Mouse (Mus musculus) liver, postnatal 0 days (tissue): ENCODE measurements at regions not wholly inside any gene's neighbourhood (a gene's known extent, or its start where the extent isn't known, plus 50 kb on each side); places are given as distances from the start of the nearest gene placed in this dataset.
"Not testable (repeated sequence)": the region's sequence is repeated elsewhere in the genome, so short reads cannot be mapped to it uniquely, and the experiment has no call there.

Experiments
- ATAC-seq: fragments of 200-750 bp; cut with Nextera tagmentation; 2 replicates; pipeline ENCODE4 v1.8.0; 2017; ENCODE audit warnings: mild to moderate bottlenecking, moderate library complexity
- DNase-seq: peaks from one replicate; pipeline ENCODE4 v3.0.0-alpha.2; 2016
- H3K27ac ChIP-seq: fragments of 300-500 bp; sonication (generic); 2 replicates; pipeline ENCODE4 v1.5.1; 2014; ENCODE audit warnings: antibody characterized with exemption, moderate library complexity, mild to moderate bottlenecking, low read depth
- H3K27me3 ChIP-seq: fragments of 300-500 bp; sonication (generic); 2 replicates; pipeline ENCODE4 v1.6.1; 2014; ENCODE audit warnings: low read length, control low read depth, mixed read lengths; ENCODE audit not compliant: insufficient read depth
- H3K36me3 ChIP-seq: fragments of 300-500 bp; sonication (generic); replicated peaks from 2 replicates; pipeline ENCODE4 v1.6.1; 2014; ENCODE audit warnings: mild to moderate bottlenecking, control low read depth, low read length, moderate library complexity, mixed read lengths; ENCODE audit not compliant: insufficient read depth
- H3K4me1 ChIP-seq: fragments of 300-500 bp; sonication (generic); 2 replicates; pipeline ENCODE4 v1.6.1; 2014; ENCODE audit warnings: antibody characterized with exemption, mild to moderate bottlenecking, control low read depth; ENCODE audit not compliant: insufficient read depth
- H3K4me2 ChIP-seq: fragments of 300-500 bp; sonication (generic); 2 replicates; pipeline ENCODE4 v1.6.1; 2014; ENCODE audit warnings: low read depth, mild to moderate bottlenecking, low read length, moderate library complexity, mixed read lengths
- H3K4me3 ChIP-seq: fragments of 300-500 bp; sonication (generic); 2 replicates; pipeline ENCODE4 v1.5.1; 2014; ENCODE audit warnings: low read depth, low read length
- H3K9ac ChIP-seq: fragments of 300-500 bp; sonication (generic); replicated peaks from 2 replicates; pipeline ENCODE4 v1.6.1; 2014; ENCODE audit warnings: mild to moderate bottlenecking, moderate library complexity
- H3K9me3 ChIP-seq: fragments of 300-500 bp; sonication (generic); 2 replicates; pipeline ENCODE4 v1.6.1; 2016; ENCODE audit warnings: mild to moderate bottlenecking, control low read depth, low read length, mixed read lengths
- CTCF ChIP-seq: sonication (generic); IDR thresholded peaks from 2 replicates; pipeline ENCODE4 v1.5.1; 2016; ENCODE audit warnings: antibody characterized with exemption, low read depth
- EP300 ChIP-seq: IDR thresholded peaks from 2 replicates; pipeline ENCODE4 v1.6.1; 2016; ENCODE audit warnings: antibody characterized with exemption, low read depth, mild to moderate bottlenecking
- WGBS: fragments of 180-500 bp; shearing (Covaris S2); extraction: QIAGEN DNeasy Blood & Tissue Kit; methylation state at CpG from one replicate; pipeline ENCODE4 v1.1.7; 2014; ENCODE audit not compliant: insufficient replicate concordance; 5-methylcytosine and 5-hydroxymethylcytosine counted together

DNA sequence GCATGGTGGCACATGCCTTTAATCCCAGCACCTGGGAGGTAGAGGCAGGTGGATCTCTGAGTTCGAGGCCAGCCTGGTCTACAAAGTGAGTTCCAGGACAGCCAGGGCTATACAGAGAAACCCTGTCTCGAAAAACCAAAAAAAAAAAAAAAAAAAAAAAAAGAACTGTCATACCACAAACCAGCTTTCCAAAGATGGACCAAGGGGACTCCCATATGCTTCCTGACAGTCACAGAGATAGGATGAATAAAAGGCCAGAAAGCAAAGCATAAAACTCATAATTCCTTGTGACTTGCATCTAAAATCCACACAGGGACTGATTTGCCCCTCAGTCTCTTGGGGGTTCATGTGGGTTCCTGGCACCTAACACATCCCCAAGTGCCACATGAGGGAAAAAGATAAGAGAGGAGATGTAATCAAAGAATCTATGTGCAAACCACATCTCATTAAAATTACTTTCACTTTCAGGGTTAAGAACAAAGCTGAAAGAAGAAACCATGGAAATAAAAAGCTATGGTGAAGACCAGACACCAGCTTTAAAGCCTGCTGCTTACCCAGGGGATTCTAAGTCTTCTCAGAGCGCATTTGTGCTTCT lies 241.4 kb downstream of the Pten start:
- no peak overlapping the region for H3K4me3 ChIP-seq
- H3K27me3 ChIP-seq, result no peaks in the 10 kb centered on the region
- WGBS, result 73% methylated on average over 2 of the region's 3 CpGs

DNA sequence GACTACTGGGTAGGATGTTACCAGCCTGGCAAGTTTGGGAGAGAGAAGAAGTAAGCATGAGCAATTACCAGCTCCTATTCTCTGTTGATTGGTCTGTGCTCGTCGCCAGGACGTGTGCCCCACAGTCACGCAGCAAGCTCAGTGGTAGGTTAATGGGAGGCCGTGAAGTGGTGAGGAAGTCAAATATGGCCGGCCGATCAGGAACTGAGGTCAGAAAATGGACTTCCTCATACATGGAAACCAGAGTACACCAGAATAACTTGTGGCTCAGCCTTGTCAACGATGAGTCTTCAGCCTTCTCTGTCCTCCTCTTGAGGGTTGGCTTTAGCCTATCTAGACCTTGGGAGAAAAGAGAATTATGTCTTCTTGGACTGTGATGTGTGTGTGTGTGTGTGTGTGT lies 250.3 kb downstream of the Pten start:
- no peak overlapping the region for H3K4me3 ChIP-seq
- TF ChIP-seq EP300 (no peak), CTCF (no peak)
- H3K27ac ChIP-seq, result no peak overlapping the region
- DNase-seq (no peak), ATAC-seq (no peak)
- no peaks in the 10 kb centered on the region for H3K9me3 ChIP-seq
- no peaks in the 10 kb centered on the region for H3K27me3 ChIP-seq
- no peak overlapping the region for H3K9ac ChIP-seq
- no peaks in the 10 kb centered on the region for H3K36me3 ChIP-seq
- no peaks in the 10 kb centered on the region for H3K4me1 ChIP-seq
- H3K4me2 ChIP-seq, result no peak overlapping the region
- 71% methylated on average over 8 of the region's 8 CpGs for WGBS

More for the DNA sequence above, 241.4 kb downstream of the Pten start:
- no peak for ATAC-seq
- H3K9me3 ChIP-seq, result no peaks in the 10 kb centered on the region
- H3K9ac ChIP-seq, result no peak overlapping the region
- H3K36me3 ChIP-seq, result no peaks in the 10 kb centered on the region
- no peak overlapping the region for H3K27ac ChIP-seq
- no peak for DNase-seq
- H3K4me2 ChIP-seq, result no peak overlapping the region
- TF ChIP-seq CTCF (no peak), EP300 (no peak)
- no peaks in the 10 kb centered on the region for H3K4me1 ChIP-seq

DNA sequence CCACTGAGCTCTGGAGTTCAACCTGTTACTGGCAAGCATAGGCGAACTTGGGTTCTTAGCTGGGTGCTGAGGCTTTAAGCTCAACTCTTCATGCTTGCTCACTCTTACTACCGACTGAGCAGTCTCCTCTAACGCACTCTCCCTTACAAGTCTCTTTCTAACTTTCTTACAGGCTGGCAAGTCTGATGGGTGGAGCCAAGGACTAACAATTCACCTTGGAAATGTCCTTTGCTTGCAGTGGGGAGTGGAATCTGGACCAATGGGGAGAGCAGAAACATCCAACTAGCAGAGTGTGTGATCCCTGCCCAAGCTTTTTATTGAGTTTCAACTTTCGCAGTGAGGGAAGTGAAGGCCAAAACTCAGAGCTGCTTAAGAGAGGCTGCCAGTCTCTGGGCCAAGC lies 250.8 kb downstream of the Pten start:
- H3K4me3 ChIP-seq, result no peak overlapping the region
- TF ChIP-seq EP300 (no peak), CTCF (no peak)
- DNase-seq (no peak), ATAC-seq (no peak)
- no peak overlapping the region for H3K9ac ChIP-seq
- no peak overlapping the region for H3K27ac ChIP-seq
- no peaks in the 10 kb centered on the region for H3K4me1 ChIP-seq
- WGBS, result 80% methylated on average over 4 of the region's 4 CpGs
- H3K36me3 ChIP-seq, result no peaks in the 10 kb centered on the region
- no peaks in the 10 kb centered on the region for H3K9me3 ChIP-seq
- no peaks in the 10 kb centered on the region for H3K27me3 ChIP-seq
- H3K4me2 ChIP-seq, result no peak overlapping the region

DNA sequence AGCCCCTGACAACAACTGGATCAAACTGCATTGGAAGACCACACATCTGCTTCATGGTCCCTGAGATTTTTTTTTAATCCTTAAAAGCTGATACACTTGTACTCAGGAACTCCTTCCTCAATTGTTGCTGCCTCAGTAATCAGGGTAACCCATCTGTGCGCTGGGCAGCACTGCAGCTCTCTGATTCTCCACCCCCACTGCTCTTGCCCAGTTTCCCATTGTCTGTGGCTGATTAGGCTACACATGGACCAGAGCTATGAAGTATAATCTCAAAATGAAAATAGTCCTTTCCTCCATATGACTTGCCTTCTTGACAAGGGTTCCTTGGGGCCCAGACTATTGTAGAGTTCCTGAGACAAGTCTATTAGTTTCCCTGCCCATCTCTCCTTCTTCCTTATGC lies 251.5 kb downstream of the Pten start:
- Histone ChIP-seq H3K4me2 (no peak overlapping the region), H3K9me3 (no peaks in the 10 kb centered on the region), H3K4me3 (no peak overlapping the region), H3K36me3 (no peaks in the 10 kb centered on the region), H3K27ac (no peak overlapping the region), H3K27me3 (no peaks in the 10 kb centered on the region), H3K9ac (no peak overlapping the region), H3K4me1 (no peaks in the 10 kb centered on the region)
- TF ChIP-seq EP300, result no peak
- no peak for DNase-seq
- WGBS, result 53% methylated on average over 1 of the region's 1 CpGs
- no peak for ATAC-seq

DNA sequence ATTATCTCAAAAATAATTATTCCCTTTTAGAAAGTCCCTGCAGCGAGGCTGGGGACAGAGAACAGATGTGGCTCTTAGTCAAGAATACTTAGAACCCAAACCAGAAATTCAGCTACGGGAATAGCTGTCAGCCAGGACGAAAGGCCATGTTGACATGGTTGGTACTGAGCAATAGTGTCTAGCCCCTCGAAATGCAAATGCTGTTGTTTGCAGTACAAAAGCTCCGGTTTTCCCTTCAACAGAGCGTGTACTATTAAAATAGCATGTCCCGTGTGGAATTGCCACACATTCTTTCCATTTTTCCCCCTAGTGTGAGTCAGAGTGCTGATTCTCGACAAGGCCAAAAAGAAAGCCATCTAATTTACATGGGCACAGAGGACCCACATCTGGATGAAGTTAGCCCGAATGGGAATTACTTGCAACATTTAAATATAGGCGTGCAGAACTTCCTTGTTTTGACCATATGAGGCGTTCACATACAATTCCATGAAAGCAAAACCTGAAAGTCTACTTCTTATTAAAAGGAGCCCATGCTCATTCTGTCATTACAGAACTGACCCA lies 253.7 kb downstream of the Pten start:
- no peaks in the 10 kb centered on the region for H3K4me1 ChIP-seq
- 82% methylated on average over 11 of the region's 11 CpGs for WGBS
- TF ChIP-seq EP300, result no peak
- no peak for TF ChIP-seq CTCF
- DNase-seq, result no peak
- no peak overlapping the region for H3K4me3 ChIP-seq
- no peaks in the 10 kb centered on the region for H3K27me3 ChIP-seq
- H3K4me2 ChIP-seq, result no peak overlapping the region
- no peaks in the 10 kb centered on the region for H3K36me3 ChIP-seq
- H3K9ac ChIP-seq, result no peak overlapping the region
- ATAC-seq, result no peak
- no peaks in the 10 kb centered on the region for H3K9me3 ChIP-seq
- no peak overlapping the region for H3K27ac ChIP-seq

DNA sequence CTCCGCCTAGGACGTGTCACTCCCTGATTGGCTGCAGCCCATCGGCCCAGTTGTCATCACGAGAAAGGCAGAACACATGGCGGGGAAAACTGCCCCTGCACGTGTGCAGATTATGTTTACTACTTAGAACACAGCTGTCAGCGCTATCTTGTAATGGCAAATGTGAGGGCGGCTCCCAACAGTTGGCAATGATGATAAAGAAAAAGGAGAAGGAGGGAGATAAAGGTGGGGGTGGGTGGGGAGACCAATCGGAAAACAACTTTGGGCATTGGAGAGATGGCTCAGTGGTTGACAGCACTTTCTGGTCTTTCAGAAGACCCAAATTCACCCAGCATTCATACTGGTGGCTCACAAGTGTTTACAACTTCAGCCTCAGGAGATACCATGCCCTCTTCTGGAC lies 257.6 kb downstream of the Pten start:
- not testable (repeated sequence) for H3K9me3 ChIP-seq, DNase-seq, H3K9ac ChIP-seq, ATAC-seq, H3K36me3 ChIP-seq, H3K27ac ChIP-seq, H3K4me2 ChIP-seq, H3K4me1 ChIP-seq, H3K4me3 ChIP-seq, H3K27me3 ChIP-seq
- WGBS, result 85% methylated on average over 9 of the region's 9 CpGs

DNA sequence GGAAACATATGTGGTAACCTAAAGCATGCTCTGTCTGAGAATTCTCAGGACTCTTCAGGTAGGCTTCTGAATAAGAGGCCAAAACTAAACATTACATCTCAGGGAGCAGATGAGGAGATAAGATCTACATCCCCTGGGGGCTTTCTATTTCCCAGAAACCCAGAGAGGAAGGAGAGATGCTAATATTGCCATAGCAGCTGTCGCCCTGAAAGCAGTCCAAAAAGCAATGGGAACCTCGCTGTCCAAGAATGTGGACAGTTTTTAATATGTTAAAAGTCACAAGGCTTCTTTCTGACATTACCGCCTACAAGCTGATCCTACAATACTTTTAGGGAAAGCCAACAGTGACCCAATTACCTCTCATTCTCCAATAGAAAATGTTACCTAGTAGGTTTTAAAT lies 263.9 kb downstream of the Pten start:
- no peak for DNase-seq
- WGBS, result 80% methylated on average over 3 of the region's 3 CpGs
- Histone ChIP-seq H3K9ac (no peak overlapping the region), H3K27ac (no peak overlapping the region), H3K27me3 (no peaks in the 10 kb centered on the region), H3K4me1 (no peaks in the 10 kb centered on the region), H3K9me3 (no peaks in the 10 kb centered on the region), H3K36me3 (no peaks in the 10 kb centered on the region), H3K4me3 (no peak overlapping the region), H3K4me2 (no peak overlapping the region)
- ATAC-seq, result no peak
- TF ChIP-seq EP300, result no peak
- TF ChIP-seq CTCF, result no peak
